Mouse (Mus musculus) retina, postnatal 1 day (tissue): ENCODE results near the gene B020011L13Rik.
"Not testable (repeated sequence)": the region's sequence is repeated elsewhere in the genome, so short reads cannot be mapped to it uniquely, and the experiment has no call there.

Experiments used
- DNase-seq: peaks from one replicate; pipeline ENCODE4 v3.0.0-alpha.2; 2012

Gene B020011L13Rik

GRCm38 (mm10) chr1:117780833-117781232 lies at the start of gene B020011L13Rik:
B020011L13Rik (plus strand) TSS chr1:117781133.
- not testable (repeated sequence) for DNase-seq

- not testable (repeated sequence) for DNase-seq
These were observed 35.3 kb downstream of the B020011L13Rik start for GRCm38 (mm10) chr1:117816271-117816670.

GRCm38 (mm10) chr1:117829781-117830180 lies 48.8 kb downstream of the B020011L13Rik start, which contains the start of gene Gm28360:
Gm28360 (plus strand) TSS chr1:117830081.
- not testable (repeated sequence) for DNase-seq

GRCm38 (mm10) chr1:117851718-117852117 lies 70.8 kb downstream of the B020011L13Rik start:
- DNase-seq: not testable (repeated sequence)
